Mouse (Mus musculus): ENCODE data around the gene Gpr107.

GRCm38 (mm10) chr2:31258609-31259366, 106.7 kb downstream of the Gpr107 start:
- TF ChIP-seq CTCF (IDR thresholded peaks at IDR 0.05; ENCODE audit: borderline replicate concordance, extremely low read depth, insufficient read depth, insufficient read length) (no peak), POLR2A (IDR thresholded peaks at IDR 0.05; ENCODE audit: borderline replicate concordance, extremely low read depth, insufficient read depth, insufficient read length, poor library complexity, severe bottlenecking) (no peak)
